Mouse (Mus musculus) brain, embryonic 14.5 days (tissue): Measurements from ENCODE around the gene 1700023F06Rik. TPM values are rescaled to one million over a fixed set of nuclear protein-coding genes. Genes with fewer than 3 reads are reported as not detected.
A peak's percentile ranks its signal among the peaks of the same experiment; 100 is the strongest.

Source experiments
- DNase-seq: peaks from one replicate; pipeline ENCODE4 v3.0.0-alpha.2; 2011; ENCODE audit warnings: low read depth
- CTCF ChIP-seq: fragments of 200-500 bp; IDR thresholded peaks from 2 replicates; pipeline ENCODE4 v1.5.1; 2012; ENCODE audit warnings: inconsistent platforms, mild to moderate bottlenecking, moderate library complexity, borderline replicate concordance; ENCODE audit not compliant: insufficient read depth, insufficient read length; ENCODE audit errors: extremely low read depth
- POLR2A ChIP-seq: fragments of 200-500 bp; IDR thresholded peaks from 2 replicates; pipeline ENCODE4 v1.6.1; 2012; ENCODE audit warnings: mild to moderate bottlenecking, inconsistent platforms, borderline replicate concordance; ENCODE audit not compliant: poor library complexity, insufficient read depth, insufficient read length, severe bottlenecking; ENCODE audit errors: extremely low read depth
- polyA plus RNA-seq: library from polyadenylated mRNA; depleted of rRNA; stranded (reverse); fragments of >200 nt; gene quantifications from 2 replicates; pipeline ENCODE4 v1.2.3, GENCODE M21; 2012

The 1700023F06Rik gene
- polyA plus RNA-seq, 1 experiment: 1.7 TPM

DNA sequence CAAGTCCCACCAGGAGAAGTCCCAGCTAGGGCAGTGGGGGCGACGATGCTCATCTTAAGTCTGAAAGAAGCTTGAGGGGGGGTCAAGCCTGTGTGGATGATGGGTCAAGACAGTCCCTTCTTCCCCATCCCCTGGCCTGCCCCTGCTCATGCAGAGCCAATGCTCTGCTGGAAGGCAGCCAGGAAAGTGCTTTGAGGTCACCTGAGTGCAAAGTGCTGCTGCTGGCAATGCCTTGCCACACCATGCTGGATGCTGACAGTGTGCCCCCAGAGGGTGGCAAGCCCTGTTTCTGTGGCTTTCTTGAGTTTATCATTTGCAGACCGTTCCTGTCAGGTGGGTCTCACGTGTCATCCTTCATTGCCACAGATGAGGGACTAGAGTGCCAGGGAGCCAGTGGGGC lies 11.6 kb upstream of the 1700023F06Rik start:
- no peak for TF ChIP-seq CTCF
- TF ChIP-seq POLR2A: no peak

GRCm38 (mm10) chr11:103219259-103219658 lies 10.9 kb upstream of the 1700023F06Rik start:
- TF ChIP-seq CTCF (no peak), POLR2A (no peak)
- DNase-seq: no peak

More for the DNA sequence above, 11.6 kb upstream of the 1700023F06Rik start:
- DNase-seq: no peak

DNA sequence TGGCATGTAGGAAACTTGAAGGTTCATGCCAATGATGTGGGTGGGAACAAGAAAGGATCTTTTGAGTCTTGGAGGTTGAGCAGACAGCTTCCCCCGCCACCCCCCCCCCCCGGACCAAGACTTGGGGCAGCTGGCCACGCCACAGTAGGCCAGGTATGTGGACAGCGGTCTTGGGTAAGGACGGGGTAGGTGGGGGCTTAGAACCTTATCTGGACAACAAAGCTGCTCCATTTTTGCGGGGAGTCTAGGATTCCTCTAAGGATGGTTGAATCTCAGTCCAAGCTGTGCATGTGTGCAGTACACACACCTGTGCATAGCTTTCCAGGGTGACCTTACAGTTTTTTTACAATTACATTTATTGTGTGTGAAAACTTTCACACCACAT lies 10.2 kb upstream of the 1700023F06Rik start:
- TF ChIP-seq CTCF: no peak
- TF ChIP-seq POLR2A: no peak
- no peak for DNase-seq

DNA sequence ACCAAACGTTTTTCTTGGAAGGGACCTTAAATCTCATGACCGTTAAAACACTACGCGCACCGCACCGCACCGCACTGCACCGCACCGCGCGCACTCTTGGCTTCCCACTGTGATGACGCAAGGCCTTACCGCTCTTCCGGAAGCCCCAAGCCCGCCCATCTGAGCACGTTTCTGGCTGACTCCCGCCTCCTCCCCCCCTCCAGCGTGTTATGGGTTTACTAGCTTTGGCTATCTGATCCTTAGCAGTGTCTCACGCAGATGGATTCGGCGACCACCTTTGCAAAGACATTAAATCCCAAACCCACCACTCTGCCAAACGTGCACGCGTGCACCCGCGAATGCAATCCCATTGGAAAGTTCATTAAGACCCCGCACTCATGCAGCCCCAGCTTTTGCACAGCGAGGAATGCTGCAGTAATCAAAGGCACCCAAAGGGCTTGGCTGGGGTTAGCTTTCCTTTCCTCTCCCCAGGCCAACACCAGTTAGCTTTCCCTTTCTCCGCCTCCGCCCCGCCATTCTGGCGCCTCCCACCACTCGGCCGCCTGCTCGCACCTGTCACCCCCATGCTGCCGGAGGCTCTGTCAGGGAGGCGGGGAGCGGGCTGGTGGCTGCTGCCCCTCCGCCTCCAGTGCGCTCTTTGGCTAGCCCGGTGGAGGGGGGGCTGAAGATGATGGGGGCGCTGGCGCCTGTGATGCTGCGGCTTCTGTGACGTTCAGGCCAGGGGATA lies 9.6 kb upstream of the 1700023F06Rik start, which contains the start of gene Spata32:
Gene Spata32, minus strand, starts transcription at position 643 of the 727 bp plus-strand sequence.
- no peak for TF ChIP-seq CTCF
- TF ChIP-seq POLR2A: no peak
- DNase-seq: peak; percentile 89

DNA sequence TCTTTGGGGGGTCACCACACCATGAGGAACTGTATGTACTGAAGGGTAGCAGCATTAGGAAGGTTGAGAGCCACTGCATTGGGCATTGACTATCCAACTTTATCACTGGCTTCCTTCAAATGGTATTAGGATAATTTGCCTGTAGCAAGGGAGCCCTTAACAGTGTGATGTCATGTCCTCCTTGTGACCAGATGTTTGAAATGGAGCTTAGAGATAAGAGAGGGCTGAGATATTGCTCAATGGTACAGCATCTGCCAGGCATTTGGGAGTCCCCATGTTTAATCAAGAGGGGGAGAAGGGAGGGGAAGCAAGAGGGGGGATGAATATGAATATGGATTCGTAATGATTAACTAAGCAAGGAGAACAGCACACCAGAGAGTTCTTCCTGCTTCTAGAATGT lies 7.0 kb upstream of the 1700023F06Rik start:
- DNase-seq: no peak
- TF ChIP-seq CTCF (no peak), POLR2A (no peak)

- peak; percentile 19; the same call in 1 of the 2 replicates for TF ChIP-seq CTCF
- TF ChIP-seq POLR2A: no peak
- DNase-seq: no peak
These were observed 5.4 kb upstream of the 1700023F06Rik start for GRCm38 (mm10) chr11:103213712-103214111.

- TF ChIP-seq POLR2A: no peak
- TF ChIP-seq CTCF: no peak
- DNase-seq: no peak
These were observed 1.9 kb upstream of the 1700023F06Rik start for GRCm38 (mm10) chr11:103210291-103210690.

DNA sequence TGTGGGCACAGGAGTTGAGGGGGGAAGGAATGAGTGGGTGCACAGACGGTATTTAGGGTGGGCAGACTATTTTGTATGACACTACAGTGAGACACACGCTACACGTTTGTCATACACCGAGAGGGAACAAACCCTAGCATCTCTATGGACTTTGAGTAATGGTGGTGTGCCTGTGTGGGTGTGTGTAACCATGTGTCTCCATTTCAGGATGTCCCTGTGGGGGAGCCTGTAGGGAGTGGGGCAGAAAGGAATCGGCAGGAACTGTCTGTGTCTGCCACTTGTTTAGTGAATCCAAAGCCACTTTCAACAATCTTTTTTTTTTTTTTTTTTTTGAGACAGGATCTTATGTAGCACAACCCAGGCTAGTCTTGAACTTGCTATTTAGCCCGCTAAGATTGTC lies 2.2 kb downstream of the 1700023F06Rik start:
- DNase-seq: no peak
- TF ChIP-seq POLR2A (no peak), CTCF (no peak)

DNA sequence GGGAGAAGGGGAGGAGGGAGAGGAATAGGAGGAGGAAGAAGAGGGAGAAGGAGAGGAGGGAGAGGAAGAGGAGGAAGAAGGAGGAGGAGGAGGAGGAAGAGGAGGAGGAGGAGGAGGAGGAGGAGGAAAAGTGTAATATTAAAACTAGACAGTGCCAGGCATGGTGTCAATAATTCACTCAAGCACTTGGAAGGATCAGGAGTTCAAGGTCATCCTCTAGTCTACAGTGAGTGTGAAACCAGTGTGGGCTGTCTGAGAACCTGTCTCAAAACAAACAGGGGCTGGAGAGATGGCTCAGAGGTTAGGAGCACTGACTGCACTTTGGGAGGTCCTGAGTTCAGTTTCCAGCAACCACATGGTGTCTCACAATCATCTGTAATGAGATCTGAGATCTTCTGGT lies 6.0 kb downstream of the 1700023F06Rik start:
- no peak for DNase-seq
- TF ChIP-seq POLR2A (no peak), CTCF (no peak)

DNA sequence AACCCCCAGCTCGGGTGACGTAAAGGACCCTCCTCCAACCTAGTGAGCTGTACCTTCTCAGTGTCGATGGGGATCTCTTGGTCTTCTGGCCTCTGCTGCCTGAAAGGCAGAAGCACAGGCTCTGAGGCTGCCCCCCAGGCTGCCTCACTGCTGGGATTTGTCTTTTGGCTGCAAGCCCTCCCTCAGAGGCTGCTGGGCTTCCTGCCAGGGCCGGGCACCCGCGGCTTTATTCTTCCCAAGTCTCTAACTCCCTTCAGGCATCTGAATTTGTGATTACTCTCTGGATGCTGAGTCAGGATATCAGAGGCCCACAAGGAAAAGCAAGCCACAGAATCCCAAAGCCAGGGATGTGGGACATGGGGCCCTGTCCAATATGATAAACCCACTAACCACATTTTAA lies 6.7 kb downstream of the 1700023F06Rik start:
- TF ChIP-seq CTCF (no peak), POLR2A (no peak)

DNA sequence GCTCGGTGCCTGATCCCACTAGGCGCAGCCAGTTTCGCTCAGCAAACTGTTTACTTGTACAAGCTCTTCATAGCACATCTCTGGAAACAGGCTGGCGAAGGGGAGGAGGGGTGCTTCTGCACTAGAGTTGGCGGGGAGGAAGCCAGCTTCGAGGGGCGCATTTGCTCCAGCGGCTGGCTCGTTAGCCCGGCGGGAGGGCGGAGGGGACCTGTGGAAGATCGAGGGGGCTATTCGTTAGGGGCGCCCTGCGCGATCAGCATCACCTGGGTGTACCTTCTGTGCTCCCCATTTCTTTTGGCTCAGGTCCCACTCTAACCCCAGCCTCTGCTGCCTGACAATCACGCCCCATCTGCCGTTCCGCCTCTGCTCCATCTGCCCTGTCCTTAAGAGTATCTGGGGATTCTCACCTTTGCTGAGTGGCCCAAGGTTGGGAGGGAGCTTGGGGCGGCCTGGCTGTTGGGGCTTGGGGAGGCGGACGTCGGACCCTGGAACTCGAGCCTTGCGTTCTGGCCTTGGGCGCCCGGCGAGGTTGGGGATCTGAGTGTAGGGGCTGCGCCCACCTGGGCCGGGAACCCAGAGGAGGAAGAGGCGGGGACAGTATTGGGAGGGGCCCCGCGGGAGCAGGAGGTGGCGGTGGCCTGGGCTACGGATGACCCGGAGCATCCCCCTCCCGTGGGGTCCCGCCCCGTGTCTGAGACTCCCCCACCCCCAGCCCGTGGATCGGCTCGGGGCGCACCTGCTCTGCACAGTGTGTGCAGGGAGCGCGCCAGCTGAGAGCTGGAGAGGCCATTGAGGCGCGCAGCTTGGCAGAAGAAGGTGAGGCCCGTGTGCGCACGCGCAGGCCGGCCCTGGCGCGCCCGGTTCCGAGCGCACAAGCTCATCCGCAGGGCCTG lies 9.2 kb downstream of the 1700023F06Rik start:
- DNase-seq: peak; percentile 86

More for the DNA sequence above, 6.7 kb downstream of the 1700023F06Rik start:
- peak; percentile 94 for DNase-seq

More for the DNA sequence above, 9.2 kb downstream of the 1700023F06Rik start:
- TF ChIP-seq POLR2A: no peak
- TF ChIP-seq CTCF: no peak
